Mouse (Mus musculus) cerebellum, adult 2 months (tissue): ENCODE measurements around the gene Hist1h3f. TPM values are rescaled to one million over a fixed set of nuclear protein-coding genes. Genes with fewer than 3 reads are reported as not detected.
"Not testable (repeated sequence)": the region's sequence is repeated elsewhere in the genome, so short reads cannot be mapped to it uniquely, and the experiment has no call there.

Experiments used
- DNase-seq, 2 experiments: peaks; one replicate each; pipeline ENCODE4 v3.0.0; 2021
- H3K27ac ChIP-seq: fragments of 200-500 bp; 2 replicates; pipeline ENCODE4 v1.5.1; 2012; ENCODE audit warnings: low read length, control low read depth, inconsistent platforms; ENCODE audit not compliant: insufficient read depth
- H3K27me3 ChIP-seq: fragments of 200-500 bp; 2 replicates; pipeline ENCODE4 v1.6.1; 2012; ENCODE audit warnings: inconsistent platforms, mild to moderate bottlenecking, low read length, moderate library complexity; ENCODE audit not compliant: control insufficient read depth, insufficient read depth
- H3K4me1 ChIP-seq: fragments of 200-500 bp; 2 replicates; pipeline ENCODE4 v1.6.1; 2011; ENCODE audit warnings: low read length; ENCODE audit not compliant: control insufficient read depth, insufficient read depth
- H3K4me3 ChIP-seq: fragments of 200-500 bp; replicated peaks from 2 replicates; pipeline ENCODE3; 2011; ENCODE audit warnings: mild to moderate bottlenecking, low read depth, low read length, control low read depth; ENCODE audit not compliant: insufficient read depth
- CTCF ChIP-seq: fragments of 200-500 bp; IDR thresholded peaks from 2 replicates; pipeline ENCODE4 v1.5.1; 2011; ENCODE audit warnings: low read depth, mild to moderate bottlenecking, control low read depth, low read length, moderate library complexity, borderline replicate concordance; ENCODE audit not compliant: insufficient read depth
- POLR2A ChIP-seq: fragments of 200-500 bp; IDR thresholded peaks from 2 replicates; pipeline ENCODE4 v1.6.1; 2011; ENCODE audit warnings: low read length, control low read depth, borderline replicate concordance; ENCODE audit not compliant: insufficient read depth
- WGBS: fragments of 180-500 bp; shearing (Covaris S2); methylation state at CpG from one replicate; pipeline ENCODE4 v1.1.7; 2018; 5-methylcytosine and 5-hydroxymethylcytosine counted together
- polyA plus RNA-seq: library from polyadenylated mRNA; depleted of rRNA; stranded (reverse); fragments of >200 nt; gene quantifications from 2 replicates; pipeline ENCODE4 v1.2.3, GENCODE M21; 2012

Hist1h3f gene
- polyA plus RNA-seq, 1 experiment = 0.33 TPM

- Histone ChIP-seq H3K27ac (no peak overlapping the region), H3K4me3 (no peak overlapping the region), H3K4me1 (no peaks in the 10 kb centered on the region), H3K27me3 (no peaks in the 10 kb centered on the region)
- no peak for TF ChIP-seq CTCF
- no peak for TF ChIP-seq POLR2A
- WGBS = 51% methylated on average over 2 of the region's 2 CpGs
- no peak for DNase-seq
Measured at GRCm38 (mm10) chr13:23564482-23564881, 20.6 kb downstream of the Hist1h3f start.

- peak overlapping the region; percentile 85 for H3K27ac ChIP-seq
- H3K4me1 ChIP-seq, DNase-seq, H3K27me3 ChIP-seq: not testable (repeated sequence)
- 2% methylated on average over 29 of the region's 41 CpGs for WGBS
- H3K4me3 ChIP-seq = peak overlapping the region; percentile 46
Measured at GRCm38 (mm10) chr13:23570261-23571021, 26.6 kb downstream of the Hist1h3f start.

- H3K27ac ChIP-seq = peak within 1 kb of the TSS; percentile 85
- WGBS = under 1% methylated on average over 18 of the region's 18 CpGs
- no peaks in the 10 kb centered on the region for H3K4me1 ChIP-seq
- no peaks in the 10 kb centered on the region for H3K27me3 ChIP-seq
- DNase-seq = peak; percentile 78 to 88
- peak within 1 kb of the TSS; percentile 58 for H3K4me3 ChIP-seq
- no peak for TF ChIP-seq CTCF
- TF ChIP-seq POLR2A = no peak
Measured at GRCm38 (mm10) chr13:23571022-23571503, 27.2 kb downstream of the Hist1h3f start, which contains the start of the genes Hist1h2ae and Hist1h2bg. Gene Hist1h2ae, minus strand, starts transcription at chr13:23571220. Gene Hist1h2bg, plus strand, starts transcription at chr13:23571396.

GRCm38 (mm10) chr13:23571504-23572217, 27.8 kb downstream of the Hist1h3f start:
- WGBS = 2% methylated on average over 18 of the region's 34 CpGs
- H3K27ac ChIP-seq = peak overlapping the region; percentile 77

GRCm38 (mm10) chr13:23572218-23573033, 28.6 kb downstream of the Hist1h3f start:
- TF ChIP-seq POLR2A = no peak
- Histone ChIP-seq H3K4me1 (no peaks in the 10 kb centered on the region), H3K4me3 (no peak overlapping the region), H3K27me3 (no peaks in the 10 kb centered on the region), H3K27ac (no peak overlapping the region)
- no peak for DNase-seq
- WGBS = 46% methylated on average over 2 of the region's 2 CpGs

More at GRCm38 (mm10) chr13:23571504-23572217, 27.8 kb downstream of the Hist1h3f start:
- peak overlapping the region; percentile 58 for H3K4me3 ChIP-seq
- H3K27me3 ChIP-seq, DNase-seq, H3K4me1 ChIP-seq: not testable (repeated sequence)

GRCm38 (mm10) chr13:23573034-23573897, 29.4 kb downstream of the Hist1h3f start:
- H3K4me3 ChIP-seq, DNase-seq, H3K27me3 ChIP-seq, H3K27ac ChIP-seq, H3K4me1 ChIP-seq: not testable (repeated sequence)
- WGBS = 10% methylated on average over 20 of the region's 20 CpGs

- under 1% methylated on average over 42 of the region's 42 CpGs for WGBS
- H3K27ac ChIP-seq, H3K27me3 ChIP-seq, H3K4me1 ChIP-seq, H3K4me3 ChIP-seq: not testable (repeated sequence)
- DNase-seq = peak; percentile 75 to 84
Measured at GRCm38 (mm10) chr13:23573898-23574524, 30.2 kb downstream of the Hist1h3f start, which contains the start of the genes Hist1h2bf and Hist1h2ad. Gene Hist1h2bf, minus strand, starts transcription at chr13:23574196. Gene Hist1h2ad, plus strand, starts transcription at chr13:23574381.

GRCm38 (mm10) chr13:23574546-23575170, 30.8 kb downstream of the Hist1h3f start:
- not testable (repeated sequence) for H3K4me1 ChIP-seq, H3K4me3 ChIP-seq, H3K27me3 ChIP-seq, H3K27ac ChIP-seq, DNase-seq
- WGBS = 6% methylated on average over 11 of the region's 39 CpGs
